Mouse (Mus musculus): ENCODE data around the gene Rhoc. TPM values are rescaled to one million over a fixed set of nuclear protein-coding genes. Genes with fewer than 3 reads are reported as not detected.
A peak's percentile ranks its signal among the peaks of the same experiment; 100 is the strongest.
"Not testable (repeated sequence)": the region's sequence is repeated elsewhere in the genome, so short reads cannot be mapped to it uniquely, and the experiment has no call there.

Rhoc gene
- polyA plus RNA-seq, 1 experiment from 2014 or later = 183 TPM

GRCm38 (mm10) chr3:104796430-104797082, 8.4 kb downstream of the Rhoc start:
- peaks cover 85% of the 10 kb centered on the region for H3K36me3 ChIP-seq (ENCODE audit: control insufficient read depth, insufficient read depth, low read length)
- ATAC-seq (ENCODE audit: low read depth) (no peak; the same call in 1 of the 2 replicates), DNase-seq (ENCODE audit: low spot score) (no peak)
- no peak overlapping the region for H3K4me3 ChIP-seq (ENCODE audit: low read depth, low read length)
- H3K4me1 ChIP-seq (ENCODE audit: control insufficient read depth, insufficient read depth, low read length) = peaks cover 37% of the 10 kb centered on the region
- no peaks in the 10 kb centered on the region for H3K27me3 ChIP-seq (replicated peaks; ENCODE audit: control insufficient read depth, insufficient read depth, low read length)
- H3K27ac ChIP-seq (replicated peaks; ENCODE audit: low read depth, low read length) = no peak overlapping the region
- no peak overlapping the region for H3K9ac ChIP-seq (ENCODE audit: low read depth, low read length)
- no peak overlapping the region for H3K4me2 ChIP-seq (ENCODE audit: low read depth, low read length)
- no peaks in the 10 kb centered on the region for H3K9me3 ChIP-seq (ENCODE audit: control insufficient read depth, low read length)
- 71% methylated on average over 15 of the region's 15 CpGs for WGBS

DNA sequence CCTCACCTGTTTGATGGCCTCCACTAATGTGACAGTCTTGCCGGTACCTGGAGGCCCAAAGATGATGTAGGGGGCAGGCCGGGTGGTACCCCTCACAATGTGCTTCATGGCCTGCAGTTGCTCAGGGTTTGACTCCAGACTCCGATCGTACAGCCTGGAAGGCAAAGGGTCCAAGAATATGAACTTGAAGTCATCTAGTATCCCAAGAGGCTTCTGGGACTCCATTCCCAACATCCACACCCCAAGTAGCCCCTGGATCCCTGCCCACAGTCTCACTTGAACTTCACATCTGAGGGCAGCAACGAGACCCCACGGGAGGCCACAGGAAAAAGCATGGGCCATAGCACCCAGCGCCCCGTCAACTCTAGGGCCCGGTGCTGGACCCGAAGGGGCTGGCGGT, 12.5 kb downstream of the Rhoc start:
- Histone ChIP-seq H3K27ac (replicated peaks; ENCODE audit: low read depth, low read length) (no peak overlapping the region), H3K4me1 (ENCODE audit: control insufficient read depth, insufficient read depth, low read length) (0 out of 2 replicates have a peak, but pooled peaks cover 3% of the 10 kb centered on the region), H3K4me2 (ENCODE audit: low read depth, low read length) (no peak overlapping the region), H3K36me3 (ENCODE audit: control insufficient read depth, insufficient read depth, low read length) (peaks cover 80% of the 10 kb centered on the region), H3K27me3 (replicated peaks; ENCODE audit: control insufficient read depth, insufficient read depth, low read length) (no peaks in the 10 kb centered on the region), H3K9me3 (ENCODE audit: control insufficient read depth, low read length) (no peaks in the 10 kb centered on the region), H3K9ac (ENCODE audit: low read depth, low read length) (no peak overlapping the region), H3K4me3 (ENCODE audit: low read depth, low read length) (no peak overlapping the region)
- ATAC-seq (ENCODE audit: low read depth) = no peak
- no peak for DNase-seq (ENCODE audit: low spot score)
- 94% methylated on average over 11 of the region's 11 CpGs for WGBS

DNA sequence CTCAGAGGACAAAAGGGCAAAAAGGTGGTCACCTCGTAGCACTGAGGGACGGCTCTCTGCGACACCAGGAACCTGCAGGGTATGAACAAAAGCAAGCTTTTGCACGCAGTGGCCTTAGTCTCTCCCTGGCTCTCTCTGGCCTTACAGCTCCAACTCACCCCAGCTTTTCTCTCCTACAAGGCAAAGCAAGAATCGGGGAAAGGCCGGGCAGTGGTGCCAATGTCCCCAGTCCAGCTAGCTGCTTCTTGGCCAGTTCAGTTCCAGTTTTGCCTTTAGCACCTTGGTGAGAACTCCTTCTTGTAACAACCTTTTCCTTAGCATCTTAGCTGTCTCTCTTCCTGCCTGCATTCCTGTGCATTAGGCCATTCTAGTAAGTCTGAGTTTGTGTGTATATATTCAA, 13.3 kb downstream of the Rhoc start:
- 92% methylated on average over 6 of the region's 6 CpGs for WGBS
- ATAC-seq (ENCODE audit: low read depth) = no peak

GRCm38 (mm10) chr3:104804312-104804711, 16.1 kb downstream of the Rhoc start:
- no peaks in the 10 kb centered on the region for H3K4me1 ChIP-seq (ENCODE audit: control insufficient read depth, insufficient read depth, low read length)
- H3K9me3 ChIP-seq (ENCODE audit: control insufficient read depth, low read length) = no peaks in the 10 kb centered on the region
- no peak overlapping the region for H3K4me3 ChIP-seq (ENCODE audit: low read depth, low read length)
- H3K9ac ChIP-seq (ENCODE audit: low read depth, low read length) = no peak overlapping the region
- H3K27me3 ChIP-seq (replicated peaks; ENCODE audit: control insufficient read depth, insufficient read depth, low read length) = no peaks in the 10 kb centered on the region
- 87% methylated on average over 10 of the region's 10 CpGs for WGBS
- no peak for ATAC-seq (ENCODE audit: low read depth)
- DNase-seq (ENCODE audit: low spot score) = no peak
- H3K36me3 ChIP-seq (ENCODE audit: control insufficient read depth, insufficient read depth, low read length) = peaks cover 51% of the 10 kb centered on the region
- H3K27ac ChIP-seq (replicated peaks; ENCODE audit: low read depth, low read length) = no peak overlapping the region
- no peak overlapping the region for H3K4me2 ChIP-seq (ENCODE audit: low read depth, low read length)

More for the DNA sequence above, 13.3 kb downstream of the Rhoc start:
- Histone ChIP-seq H3K27me3 (replicated peaks; ENCODE audit: control insufficient read depth, insufficient read depth, low read length) (no peaks in the 10 kb centered on the region), H3K4me1 (ENCODE audit: control insufficient read depth, insufficient read depth, low read length) (no peaks in the 10 kb centered on the region), H3K9me3 (ENCODE audit: control insufficient read depth, low read length) (no peaks in the 10 kb centered on the region), H3K36me3 (ENCODE audit: control insufficient read depth, insufficient read depth, low read length) (peaks cover 73% of the 10 kb centered on the region), H3K4me2 (ENCODE audit: low read depth, low read length) (no peak overlapping the region), H3K27ac (replicated peaks; ENCODE audit: low read depth, low read length) (no peak overlapping the region), H3K4me3 (ENCODE audit: low read depth, low read length) (no peak overlapping the region), H3K9ac (ENCODE audit: low read depth, low read length) (no peak overlapping the region)
- DNase-seq (ENCODE audit: low spot score) = no peak

- Histone ChIP-seq H3K9ac (ENCODE audit: low read depth, low read length) (no peak overlapping the region), H3K4me3 (ENCODE audit: low read depth, low read length) (no peak overlapping the region), H3K9me3 (ENCODE audit: control insufficient read depth, low read length) (no peaks in the 10 kb centered on the region), H3K36me3 (ENCODE audit: control insufficient read depth, insufficient read depth, low read length) (peaks cover 38% of the 10 kb centered on the region), H3K4me2 (ENCODE audit: low read depth, low read length) (no peak overlapping the region), H3K4me1 (ENCODE audit: control insufficient read depth, insufficient read depth, low read length) (no peaks in the 10 kb centered on the region), H3K27me3 (replicated peaks; ENCODE audit: control insufficient read depth, insufficient read depth, low read length) (no peaks in the 10 kb centered on the region), H3K27ac (replicated peaks; ENCODE audit: low read depth, low read length) (no peak overlapping the region)
- 77% methylated on average over 9 of the region's 9 CpGs for WGBS
- ATAC-seq (ENCODE audit: low read depth) (no peak), DNase-seq (ENCODE audit: low spot score) (no peak)
Measured at GRCm38 (mm10) chr3:104805539-104805938, 17.4 kb downstream of the Rhoc start.

DNA sequence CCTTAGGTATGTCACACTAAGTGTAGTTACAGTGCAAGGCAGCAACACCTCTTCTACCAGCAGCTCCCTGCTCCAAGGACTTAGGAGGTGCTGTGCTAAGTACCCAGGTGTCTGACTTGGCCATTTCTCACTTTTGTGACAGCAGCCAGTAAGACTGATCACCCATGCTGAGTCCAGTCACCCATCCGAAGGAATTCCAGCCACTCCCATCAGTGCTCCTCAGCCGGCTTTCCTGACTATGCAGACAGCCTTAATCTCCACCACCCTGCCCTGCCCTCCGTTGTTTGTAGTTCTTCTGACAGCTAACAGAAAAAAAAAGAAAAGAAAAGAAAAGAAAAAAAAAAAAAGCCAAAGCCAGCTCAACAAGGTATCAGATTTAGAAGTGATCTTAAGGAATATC, 23.6 kb downstream of the Rhoc start:
- DNase-seq (ENCODE audit: low spot score) (no peak), ATAC-seq (ENCODE audit: low read depth) (peak; percentile 71)
- Histone ChIP-seq H3K4me2 (ENCODE audit: low read depth, low read length) (no peak overlapping the region), H3K36me3 (ENCODE audit: control insufficient read depth, insufficient read depth, low read length) (no peaks in the 10 kb centered on the region), H3K4me3 (ENCODE audit: low read depth, low read length) (no peak overlapping the region), H3K27ac (replicated peaks; ENCODE audit: low read depth, low read length) (no peak overlapping the region), H3K9ac (ENCODE audit: low read depth, low read length) (no peak overlapping the region), H3K4me1 (ENCODE audit: control insufficient read depth, insufficient read depth, low read length) (no peaks in the 10 kb centered on the region), H3K9me3 (ENCODE audit: control insufficient read depth, low read length) (no peaks in the 10 kb centered on the region), H3K27me3 (replicated peaks; ENCODE audit: control insufficient read depth, insufficient read depth, low read length) (no peaks in the 10 kb centered on the region)
- 35% methylated on average over 3 of the region's 3 CpGs for WGBS

DNA sequence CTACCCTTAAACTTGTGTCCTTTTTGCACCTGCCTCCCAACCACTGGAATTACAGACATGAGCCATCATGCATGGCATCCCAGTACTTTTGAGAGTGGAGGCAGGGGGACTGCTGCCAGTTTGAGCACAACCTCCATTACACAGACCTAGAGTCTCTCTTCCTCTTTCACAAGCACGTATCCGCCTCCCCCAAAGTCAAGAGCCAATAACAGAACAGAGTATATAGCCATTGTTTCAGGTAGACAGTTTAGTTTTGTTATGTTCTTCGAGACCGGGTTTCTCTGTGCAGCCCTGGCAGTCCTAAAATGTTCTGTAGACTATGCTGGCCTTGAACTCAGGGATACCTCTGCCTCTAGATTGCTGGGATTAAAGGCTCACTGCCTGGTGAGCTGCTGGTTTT, 24.1 kb downstream of the Rhoc start:
- H3K27ac ChIP-seq (replicated peaks; ENCODE audit: low read depth, low read length) = no peak overlapping the region
- H3K9ac ChIP-seq (ENCODE audit: low read depth, low read length) = no peak overlapping the region
- DNase-seq (ENCODE audit: low spot score) (no peak), ATAC-seq (ENCODE audit: low read depth) (no peak)
- H3K4me3 ChIP-seq (ENCODE audit: low read depth, low read length) = no peak overlapping the region
- H3K27me3 ChIP-seq (replicated peaks; ENCODE audit: control insufficient read depth, insufficient read depth, low read length) = no peaks in the 10 kb centered on the region
- H3K4me1 ChIP-seq (ENCODE audit: control insufficient read depth, insufficient read depth, low read length) = no peaks in the 10 kb centered on the region
- 84% methylated on average over 4 of the region's 4 CpGs for WGBS
- no peaks in the 10 kb centered on the region for H3K36me3 ChIP-seq (ENCODE audit: control insufficient read depth, insufficient read depth, low read length)
- H3K4me2 ChIP-seq (ENCODE audit: low read depth, low read length) = no peak overlapping the region
- H3K9me3 ChIP-seq (ENCODE audit: control insufficient read depth, low read length) = no peaks in the 10 kb centered on the region

DNA sequence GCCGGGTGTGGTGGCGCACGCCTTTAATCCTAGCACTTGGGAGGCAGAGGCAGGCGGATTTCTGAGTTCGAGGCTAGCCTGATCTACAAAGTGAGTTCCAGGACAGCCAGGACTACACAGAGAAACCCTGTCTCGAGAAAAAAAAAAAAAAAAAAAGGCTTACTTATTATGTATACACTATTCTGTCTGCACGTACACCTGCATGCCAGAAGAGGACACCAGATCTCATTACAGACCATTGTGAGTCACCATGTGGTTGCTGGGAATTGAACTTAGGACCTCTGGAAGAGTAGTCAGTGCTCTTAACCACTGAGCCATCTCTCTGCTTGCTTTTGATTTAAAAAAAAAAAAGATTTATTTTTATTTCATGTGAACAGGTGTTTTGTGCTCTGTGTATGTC, 25.1 kb downstream of the Rhoc start:
- not testable (repeated sequence) for H3K4me2 ChIP-seq (ENCODE audit: low read depth, low read length); ATAC-seq (ENCODE audit: low read depth); DNase-seq (ENCODE audit: low spot score); H3K9ac ChIP-seq (ENCODE audit: low read depth, low read length); H3K36me3 ChIP-seq (ENCODE audit: control insufficient read depth, insufficient read depth, low read length); H3K4me3 ChIP-seq (ENCODE audit: low read depth, low read length); H3K27ac ChIP-seq (replicated peaks; ENCODE audit: low read depth, low read length); H3K9me3 ChIP-seq (ENCODE audit: control insufficient read depth, low read length); H3K4me1 ChIP-seq (ENCODE audit: control insufficient read depth, insufficient read depth, low read length); H3K27me3 ChIP-seq (replicated peaks; ENCODE audit: control insufficient read depth, insufficient read depth, low read length)
- WGBS = 88% methylated on average over 7 of the region's 7 CpGs

GRCm38 (mm10) chr3:104814746-104815145, 26.6 kb downstream of the Rhoc start:
- H3K9me3 ChIP-seq (ENCODE audit: control insufficient read depth, low read length) = no peaks in the 10 kb centered on the region
- H3K36me3 ChIP-seq (ENCODE audit: control insufficient read depth, insufficient read depth, low read length) = no peaks in the 10 kb centered on the region
- ATAC-seq (ENCODE audit: low read depth) (no peak), DNase-seq (ENCODE audit: low spot score) (no peak)
- no peak overlapping the region for H3K27ac ChIP-seq (replicated peaks; ENCODE audit: low read depth, low read length)
- no peaks in the 10 kb centered on the region for H3K27me3 ChIP-seq (replicated peaks; ENCODE audit: control insufficient read depth, insufficient read depth, low read length)
- H3K4me1 ChIP-seq (ENCODE audit: control insufficient read depth, insufficient read depth, low read length) = 0 out of 2 replicates have a peak, but pooled peaks cover 7% of the 10 kb centered on the region
- no peak overlapping the region for H3K4me3 ChIP-seq (ENCODE audit: low read depth, low read length)
- no peak overlapping the region for H3K9ac ChIP-seq (ENCODE audit: low read depth, low read length)
- 94% methylated on average over 1 of the region's 1 CpGs for WGBS
- no peak overlapping the region for H3K4me2 ChIP-seq (ENCODE audit: low read depth, low read length)
